Mouse (Mus musculus): ENCODE results near the gene Cbln1. TPM values are rescaled to one million over a fixed set of nuclear protein-coding genes. Genes with fewer than 3 reads are reported as not detected.

Cbln1 gene
- total RNA-seq, 2 experiments from 2014 or later, result not detected

GRCm38 (mm10) chr8:87469931-87470833 is 2.2 kb downstream of the Cbln1 start:
- no peak for DNase-seq (ENCODE audit: low spot score)

- DNase-seq (ENCODE audit: low spot score), result no peak
These were observed 3.2 kb downstream of the Cbln1 start for GRCm38 (mm10) chr8:87468958-87469815.

GRCm38 (mm10) chr8:87468416-87468957 is 3.9 kb downstream of the Cbln1 start:
- no peak for DNase-seq (ENCODE audit: low spot score)

- no peak for DNase-seq (ENCODE audit: low spot score)
These were observed 4.5 kb downstream of the Cbln1 start for GRCm38 (mm10) chr8:87467906-87468305.

GRCm38 (mm10) chr8:87466936-87467602 is 5.3 kb downstream of the Cbln1 start:
- no peak for DNase-seq (ENCODE audit: low spot score)

GRCm38 (mm10) chr8:87466335-87466734 is 6.1 kb downstream of the Cbln1 start:
- DNase-seq (ENCODE audit: low spot score), result no peak

GRCm38 (mm10) chr8:87464446-87464845 is 8.0 kb downstream of the Cbln1 start:
- DNase-seq (ENCODE audit: low spot score), result no peak

GRCm38 (mm10) chr8:87461801-87462200 is 10.6 kb downstream of the Cbln1 start:
- no peak for DNase-seq (ENCODE audit: low spot score)

- DNase-seq (ENCODE audit: low spot score), result no peak
These were observed 15.5 kb downstream of the Cbln1 start for GRCm38 (mm10) chr8:87456949-87457348.

GRCm38 (mm10) chr8:87452815-87453214 is 19.6 kb downstream of the Cbln1 start:
- DNase-seq (ENCODE audit: low spot score), result no peak

GRCm38 (mm10) chr8:87451737-87452136 is 20.7 kb downstream of the Cbln1 start:
- no peak for DNase-seq (ENCODE audit: low spot score)

GRCm38 (mm10) chr8:87434592-87434991 is 37.8 kb downstream of the Cbln1 start:
- DNase-seq (ENCODE audit: low spot score), result no peak

- DNase-seq (ENCODE audit: low spot score), result no peak
These were observed 45.2 kb downstream of the Cbln1 start for GRCm38 (mm10) chr8:87427188-87427587.

GRCm38 (mm10) chr8:87424706-87425105 is 47.7 kb downstream of the Cbln1 start:
- DNase-seq (ENCODE audit: low spot score), result no peak

GRCm38 (mm10) chr8:87421697-87422096 is 50.7 kb downstream of the Cbln1 start:
- no peak for DNase-seq (ENCODE audit: low spot score)

Other genes starting within 250 kb of the Cbln1 start
- not detected for gene 4933402J07Rik, start 91.2 kb upstream of the Cbln1 start, total RNA-seq (2021)

Data from gastrocnemius, adult 18-20 months (tissue).